Mouse (Mus musculus): ENCODE data around the gene Phf2. TPM values are rescaled to one million over a fixed set of nuclear protein-coding genes. Genes with fewer than 3 reads are reported as not detected.
A peak's percentile ranks its signal among the peaks of the same experiment; 100 is the strongest.

Gene Phf2
- polyA plus RNA-seq, 1 experiment from 2014 or later: 9.6 TPM

GRCm38 (mm10) chr13:48871887-48872606 lies 1.1 kb upstream of the Phf2 start:
- peaks cover 41% of the 10 kb centered on the region for H3K4me1 ChIP-seq (replicated peaks)
- H3K27ac ChIP-seq (replicated peaks): peak overlapping the region; percentile 83; the same call in 1 of the 2 replicates
- peak overlapping the region; percentile 96 for H3K4me3 ChIP-seq
- H3K27me3 ChIP-seq: no peaks in the 10 kb centered on the region
- H3K4me2 ChIP-seq: peak overlapping the region; percentile 92
- H3K36me3 ChIP-seq: 0 out of 2 replicates have a peak, but pooled peaks cover 4% of the 10 kb centered on the region
- peak overlapping the region; percentile 99 for H3K9ac ChIP-seq
- 76% methylated on average over 7 of the region's 7 CpGs for WGBS
- no peaks in the 10 kb centered on the region for H3K9me3 ChIP-seq
- peak; percentile 1; the same call in 1 of the 2 replicates for ATAC-seq (ENCODE audit: low read depth)

- Histone ChIP-seq H3K4me3 (peak overlapping the region; percentile 96), H3K9ac (peak overlapping the region; percentile 99), H3K4me1 (replicated peaks) (peaks cover 52% of the 10 kb centered on the region), H3K4me2 (peak overlapping the region; percentile 77), H3K27ac (replicated peaks) (peak overlapping the region; percentile 85), H3K9me3 (no peaks in the 10 kb centered on the region), H3K27me3 (no peaks in the 10 kb centered on the region), H3K36me3 (no peaks in the 10 kb centered on the region)
- WGBS: under 1% methylated on average over 76 of the region's 102 CpGs
- peak; percentile 49 for ATAC-seq (ENCODE audit: low read depth)
These were observed 759 bp downstream of the Phf2 start for GRCm38 (mm10) chr13:48869950-48870770.

GRCm38 (mm10) chr13:48869600-48869949 lies 1.3 kb downstream of the Phf2 start:
- no peaks in the 10 kb centered on the region for H3K27me3 ChIP-seq
- H3K36me3 ChIP-seq: no peaks in the 10 kb centered on the region
- H3K4me3 ChIP-seq: peak overlapping the region; percentile 96
- peak overlapping the region; percentile 99 for H3K9ac ChIP-seq
- ATAC-seq (ENCODE audit: low read depth): no peak
- H3K9me3 ChIP-seq: no peaks in the 10 kb centered on the region
- peak overlapping the region; percentile 77 for H3K4me2 ChIP-seq
- H3K27ac ChIP-seq (replicated peaks): peak overlapping the region; percentile 85
- WGBS: 15% methylated on average over 5 of the region's 5 CpGs
- peaks cover 58% of the 10 kb centered on the region for H3K4me1 ChIP-seq (replicated peaks)

GRCm38 (mm10) chr13:48869088-48869487 lies 1.8 kb downstream of the Phf2 start:
- ATAC-seq (ENCODE audit: low read depth): no peak
- WGBS: 11% methylated on average over 5 of the region's 5 CpGs
- Histone ChIP-seq H3K9ac (peak overlapping the region; percentile 99), H3K4me1 (replicated peaks) (peaks cover 62% of the 10 kb centered on the region), H3K27me3 (no peaks in the 10 kb centered on the region), H3K36me3 (no peaks in the 10 kb centered on the region), H3K4me3 (peak overlapping the region; percentile 96), H3K4me2 (peak overlapping the region; percentile 77), H3K27ac (replicated peaks) (no peak overlapping the region), H3K9me3 (no peaks in the 10 kb centered on the region)

- H3K36me3 ChIP-seq: no peaks in the 10 kb centered on the region
- peaks cover 63% of the 10 kb centered on the region for H3K4me1 ChIP-seq (replicated peaks)
- WGBS: 82% methylated on average over 12 of the region's 12 CpGs
- H3K27me3 ChIP-seq: no peaks in the 10 kb centered on the region
- no peak for ATAC-seq (ENCODE audit: low read depth)
- no peak overlapping the region for H3K9ac ChIP-seq
- no peak overlapping the region for H3K4me3 ChIP-seq
- H3K27ac ChIP-seq (replicated peaks): no peak overlapping the region
- H3K4me2 ChIP-seq: no peak overlapping the region
- H3K9me3 ChIP-seq: no peaks in the 10 kb centered on the region
These were observed 6.1 kb downstream of the Phf2 start for GRCm38 (mm10) chr13:48864673-48865356.

- 74% methylated on average over 9 of the region's 9 CpGs for WGBS
These were observed 7.4 kb downstream of the Phf2 start for GRCm38 (mm10) chr13:48863556-48863955.

GRCm38 (mm10) chr13:48861913-48862312 lies 9.0 kb downstream of the Phf2 start:
- Histone ChIP-seq H3K27ac (replicated peaks) (no peak overlapping the region), H3K9me3 (no peaks in the 10 kb centered on the region), H3K4me3 (no peak overlapping the region), H3K4me2 (no peak overlapping the region), H3K9ac (no peak overlapping the region), H3K36me3 (no peaks in the 10 kb centered on the region), H3K27me3 (no peaks in the 10 kb centered on the region), H3K4me1 (replicated peaks) (peaks cover 64% of the 10 kb centered on the region)
- no peak for ATAC-seq (ENCODE audit: low read depth)
- WGBS: 88% methylated on average over 1 of the region's 1 CpGs

More at GRCm38 (mm10) chr13:48863556-48863955, 7.4 kb downstream of the Phf2 start:
- no peaks in the 10 kb centered on the region for H3K9me3 ChIP-seq
- no peak overlapping the region for H3K27ac ChIP-seq (replicated peaks)
- H3K4me1 ChIP-seq (replicated peaks): peaks cover 63% of the 10 kb centered on the region
- ATAC-seq (ENCODE audit: low read depth): no peak
- H3K4me2 ChIP-seq: no peak overlapping the region
- no peaks in the 10 kb centered on the region for H3K36me3 ChIP-seq
- H3K27me3 ChIP-seq: no peaks in the 10 kb centered on the region
- no peak overlapping the region for H3K4me3 ChIP-seq
- no peak overlapping the region for H3K9ac ChIP-seq

- ATAC-seq (ENCODE audit: low read depth): no peak
- Histone ChIP-seq H3K9ac (no peak overlapping the region), H3K27me3 (no peaks in the 10 kb centered on the region), H3K4me2 (no peak overlapping the region), H3K27ac (replicated peaks) (no peak overlapping the region), H3K9me3 (no peaks in the 10 kb centered on the region), H3K36me3 (no peaks in the 10 kb centered on the region), H3K4me3 (no peak overlapping the region), H3K4me1 (replicated peaks) (peaks cover 72% of the 10 kb centered on the region)
- WGBS: 74% methylated on average over 4 of the region's 4 CpGs
These were observed 12.1 kb downstream of the Phf2 start for GRCm38 (mm10) chr13:48858779-48859178.

GRCm38 (mm10) chr13:48858054-48858453 lies 12.9 kb downstream of the Phf2 start:
- H3K9me3 ChIP-seq: no peaks in the 10 kb centered on the region
- H3K4me2 ChIP-seq: no peak overlapping the region
- ATAC-seq (ENCODE audit: low read depth): no peak
- H3K36me3 ChIP-seq: no peaks in the 10 kb centered on the region
- H3K9ac ChIP-seq: no peak overlapping the region
- peaks cover 72% of the 10 kb centered on the region for H3K4me1 ChIP-seq (replicated peaks)
- H3K4me3 ChIP-seq: no peak overlapping the region
- no peaks in the 10 kb centered on the region for H3K27me3 ChIP-seq
- H3K27ac ChIP-seq (replicated peaks): peak overlapping the region; percentile 49; the same call in 1 of the 2 replicates
- 58% methylated on average over 6 of the region's 6 CpGs for WGBS

GRCm38 (mm10) chr13:48857246-48857932 lies 13.5 kb downstream of the Phf2 start:
- H3K4me1 ChIP-seq (replicated peaks): peaks cover 76% of the 10 kb centered on the region
- H3K4me3 ChIP-seq: no peak overlapping the region
- 46% methylated on average over 7 of the region's 7 CpGs for WGBS
- H3K9ac ChIP-seq: no peak overlapping the region
- H3K27me3 ChIP-seq: no peaks in the 10 kb centered on the region
- no peak overlapping the region for H3K4me2 ChIP-seq
- no peak for ATAC-seq (ENCODE audit: low read depth)
- no peaks in the 10 kb centered on the region for H3K9me3 ChIP-seq
- peak overlapping the region; percentile 49; the same call in 1 of the 2 replicates for H3K27ac ChIP-seq (replicated peaks)
- H3K36me3 ChIP-seq: no peaks in the 10 kb centered on the region

GRCm38 (mm10) chr13:48853947-48854346 lies 17.0 kb downstream of the Phf2 start:
- peak; percentile 13; the same call in 1 of the 2 replicates for ATAC-seq (ENCODE audit: low read depth)
- H3K27ac ChIP-seq (replicated peaks): peak overlapping the region; percentile 74
- no peak overlapping the region for H3K4me3 ChIP-seq
- H3K36me3 ChIP-seq: no peaks in the 10 kb centered on the region
- no peaks in the 10 kb centered on the region for H3K9me3 ChIP-seq
- 0 out of 2 replicates have a peak overlapping the region, but pooled peaks have one; percentile 20 for H3K4me2 ChIP-seq
- H3K27me3 ChIP-seq: no peaks in the 10 kb centered on the region
- no peak overlapping the region for H3K9ac ChIP-seq
- WGBS: 57% methylated on average over 3 of the region's 3 CpGs
- peaks cover 92% of the 10 kb centered on the region for H3K4me1 ChIP-seq (replicated peaks)
